Mouse (Mus musculus): ENCODE measurements around the gene Btbd35f16. TPM values are rescaled to one million over a fixed set of nuclear protein-coding genes. Genes with fewer than 3 reads are reported as not detected.

Btbd35f16 gene
- not detected for polyA plus RNA-seq (2012; fragmentation: generic; extraction: Trizol)

GRCm38 (mm10) chrX:3956902-3957301 lies at the start of gene Btbd35f16:
Gene Btbd35f16, minus strand, starts transcription at chrX:3957002.

Other genes starting within 250 kb of the Btbd35f16 start
- not detected for gene Btbd35f10, start 204.1 kb downstream of the Btbd35f16 start, polyA plus RNA-seq (2012; fragmentation: generic; extraction: Trizol)
- gene Btbd35f3, start 80.7 kb upstream of the Btbd35f16 start, polyA plus RNA-seq (2012; fragmentation: generic; extraction: Trizol), result not detected
- gene Btbd35f28, start 239.6 kb upstream of the Btbd35f16 start, polyA plus RNA-seq (2012; fragmentation: generic; extraction: Trizol), result not detected